Mouse (Mus musculus) heart, adult 2 months (tissue): ENCODE measurements at regions not wholly inside any gene's neighbourhood (a gene's known extent, or its start where the extent isn't known, plus 50 kb on each side); places are given as distances from the start of the nearest gene placed in this dataset.
A peak's percentile ranks its signal among the peaks of the same experiment; 100 is the strongest.

Source experiments
- DNase-seq, 2 experiments: peaks; one replicate each; pipeline ENCODE4 v3.0.0; 2021
- H3K27ac ChIP-seq: fragments of 200-600 bp; 2 replicates; pipeline ENCODE4 v1.8.1; 2022
- H3K27me3 ChIP-seq: fragments of 200-500 bp; 2 replicates; pipeline ENCODE4 v1.6.1; 2012; ENCODE audit warnings: mild to moderate bottlenecking, low read length, inconsistent platforms, mixed read lengths; ENCODE audit not compliant: control insufficient read depth, insufficient read depth
- H3K36me3 ChIP-seq: fragments of 200-500 bp; 2 replicates; pipeline ENCODE4 v1.6.1; 2012; ENCODE audit warnings: low read length, inconsistent platforms; ENCODE audit not compliant: control insufficient read depth, insufficient read depth
- H3K4me1 ChIP-seq: fragments of 200-500 bp; 2 replicates; pipeline ENCODE4 v1.6.1; 2011; ENCODE audit warnings: low read length; ENCODE audit not compliant: control insufficient read depth, insufficient read depth
- H3K4me3 ChIP-seq: fragments of 200-600 bp; 2 replicates; pipeline ENCODE4 v1.8.1; 2022
- H3K79me2 ChIP-seq: fragments of 200-500 bp; replicated peaks from 2 replicates; pipeline ENCODE4 v1.6.1; 2012; ENCODE audit warnings: mild to moderate bottlenecking, inconsistent platforms, low read length, moderate library complexity, mixed read lengths; ENCODE audit not compliant: control insufficient read depth, insufficient read depth
- H3K9ac ChIP-seq: fragments of 200-500 bp; 2 replicates; pipeline ENCODE4 v1.6.1; 2012; ENCODE audit warnings: low read depth, mild to moderate bottlenecking, control low read depth, inconsistent platforms, low read length, mixed read lengths
- CTCF ChIP-seq: fragments of 200-600 bp; IDR thresholded peaks from 2 replicates; pipeline ENCODE4 v1.8.1; 2022; ENCODE audit warnings: antibody characterized with exemption, mild to moderate bottlenecking, moderate library complexity
- EP300 ChIP-seq: fragments of 200-500 bp; IDR thresholded peaks from 2 replicates; pipeline ENCODE4 v1.6.1; 2011; ENCODE audit warnings: low read depth, low read length, control low read depth; ENCODE audit not compliant: insufficient read depth
- POLR2A ChIP-seq: fragments of 200-500 bp; IDR thresholded peaks from 2 replicates; pipeline ENCODE4 v1.6.1; 2011; ENCODE audit warnings: mild to moderate bottlenecking, low read depth, low read length, control low read depth; ENCODE audit not compliant: insufficient read depth
- WGBS: fragments of 180-500 bp; shearing (Covaris S2); methylation state at CpG from one replicate; pipeline ENCODE4 v1.1.7; 2018; 5-methylcytosine and 5-hydroxymethylcytosine counted together
- intact Hi-C: fragments of 180-260 bp; cut with DNase I; formaldehyde crosslinking; loops from one replicate; pipeline ENCODE4 v1.15.1; 2025

- intact Hi-C loops, result no loop called here
- H3K27me3 ChIP-seq, result no peaks in the 10 kb centered on the region
- H3K4me3 ChIP-seq, result no peak overlapping the region
- no peaks in the 10 kb centered on the region for H3K79me2 ChIP-seq
- no peak overlapping the region for H3K9ac ChIP-seq
- 73% methylated on average over 3 of the region's 3 CpGs for WGBS
- no peak overlapping the region for H3K27ac ChIP-seq
- TF ChIP-seq EP300 (no peak), CTCF (no peak), POLR2A (no peak)
- peaks cover 11% of the 10 kb centered on the region for H3K4me1 ChIP-seq
- DNase-seq, result no peak
- no peaks in the 10 kb centered on the region; the same call in 1 of the 2 replicates for H3K36me3 ChIP-seq
Observed at GRCm38 (mm10) chr14:76913850-76914249, 122.7 kb upstream of the Ccdc122 start.

- peak; percentile 27 to 35 for DNase-seq
- Histone ChIP-seq H3K27ac (no peak overlapping the region; the same call in 1 of the 2 replicates), H3K4me1 (peaks cover 11% of the 10 kb centered on the region), H3K79me2 (no peaks in the 10 kb centered on the region), H3K36me3 (peaks cover 4% of the 10 kb centered on the region; the same call in 1 of the 2 replicates), H3K4me3 (no peak overlapping the region), H3K27me3 (no peaks in the 10 kb centered on the region), H3K9ac (no peak overlapping the region)
- intact Hi-C loops, result no loop called here
- TF ChIP-seq POLR2A (no peak), EP300 (0 out of 2 replicates have a peak, but pooled peaks have one; percentile 23), CTCF (no peak)
- 33% methylated on average over 8 of the region's 8 CpGs for WGBS
Observed at GRCm38 (mm10) chr14:76912301-76913001, 124.1 kb upstream of the Ccdc122 start.

- Histone ChIP-seq H3K27ac (no peak overlapping the region), H3K4me3 (no peak overlapping the region), H3K27me3 (no peaks in the 10 kb centered on the region), H3K4me1 (peaks cover 10% of the 10 kb centered on the region), H3K36me3 (peaks cover 4% of the 10 kb centered on the region; the same call in 1 of the 2 replicates), H3K9ac (no peak overlapping the region), H3K79me2 (no peaks in the 10 kb centered on the region)
- TF ChIP-seq POLR2A (no peak), EP300 (no peak), CTCF (no peak)
- no peak for DNase-seq
- intact Hi-C loops, result no loop called here
- 65% methylated on average over 5 of the region's 5 CpGs for WGBS
Observed at GRCm38 (mm10) chr14:76911271-76911670, 125.3 kb upstream of the Ccdc122 start.

GRCm38 (mm10) chr14:76910186-76910585 lies 126.4 kb upstream of the Ccdc122 start:
- H3K9ac ChIP-seq, result no peak overlapping the region
- H3K27ac ChIP-seq, result no peak overlapping the region
- no peak for TF ChIP-seq EP300
- intact Hi-C loops, result no loop called here
- no peak overlapping the region for H3K4me3 ChIP-seq
- 96% methylated on average over 5 of the region's 5 CpGs for WGBS
- no peaks in the 10 kb centered on the region for H3K27me3 ChIP-seq
- DNase-seq, result no peak
- H3K79me2 ChIP-seq, result no peaks in the 10 kb centered on the region
- H3K36me3 ChIP-seq, result peaks cover 4% of the 10 kb centered on the region; the same call in 1 of the 2 replicates
- H3K4me1 ChIP-seq, result peaks cover 10% of the 10 kb centered on the region

- peaks cover 4% of the 10 kb centered on the region; the same call in 1 of the 2 replicates for H3K36me3 ChIP-seq
- H3K27ac ChIP-seq, result no peak overlapping the region; the same call in 1 of the 2 replicates
- peak; percentile 24 to 38 for DNase-seq
- H3K4me3 ChIP-seq, result no peak overlapping the region
- WGBS, result 18% methylated on average over 5 of the region's 5 CpGs
- no peak for TF ChIP-seq CTCF
- no peak for TF ChIP-seq POLR2A
- no peak for TF ChIP-seq EP300
- no peaks in the 10 kb centered on the region for H3K27me3 ChIP-seq
- peaks cover 7% of the 10 kb centered on the region for H3K4me1 ChIP-seq
- intact Hi-C loops, result no loop called here
- H3K79me2 ChIP-seq, result no peaks in the 10 kb centered on the region
- H3K9ac ChIP-seq, result no peak overlapping the region
Observed at GRCm38 (mm10) chr14:76907941-76908340, 128.6 kb upstream of the Ccdc122 start.

- no peak overlapping the region for H3K4me3 ChIP-seq
- no peaks in the 10 kb centered on the region for H3K27me3 ChIP-seq
- H3K9ac ChIP-seq, result no peak overlapping the region
- intact Hi-C loops, result no loop called here
- DNase-seq, result no peak
- H3K79me2 ChIP-seq, result no peaks in the 10 kb centered on the region
- H3K36me3 ChIP-seq, result peaks cover under 1% of the 10 kb centered on the region; the same call in 1 of the 2 replicates
- no peak overlapping the region for H3K27ac ChIP-seq
- WGBS, result 82% methylated on average over 1 of the region's 1 CpGs
- TF ChIP-seq POLR2A (no peak), EP300 (no peak), CTCF (no peak)
- H3K4me1 ChIP-seq, result peaks cover 2% of the 10 kb centered on the region
Observed at GRCm38 (mm10) chr14:76902962-76903757, 133.4 kb upstream of the Ccdc122 start.
